Mouse (Mus musculus): Measurements from ENCODE around the gene Kcnma1.

The Kcnma1 gene

GRCm38 (mm10) chr14:23300443-23300842 is 713.8 kb downstream of the Kcnma1 start:
- DNase-seq (ENCODE audit: low spot score in 2 of 2), result no peak

- DNase-seq (ENCODE audit: low spot score in 2 of 2), result no peak
These were observed 723.7 kb downstream of the Kcnma1 start for GRCm38 (mm10) chr14:23290634-23291033.

- DNase-seq (ENCODE audit: low spot score in 2 of 2), result no peak
These were observed 747.6 kb downstream of the Kcnma1 start for GRCm38 (mm10) chr14:23266554-23267309.

- no peak for DNase-seq (ENCODE audit: low spot score in 2 of 2)
These were observed 761.1 kb downstream of the Kcnma1 start for GRCm38 (mm10) chr14:23253154-23253553.

GRCm38 (mm10) chr14:23244446-23244845 is 769.8 kb downstream of the Kcnma1 start:
- no peak for DNase-seq (ENCODE audit: low spot score in 2 of 2)

GRCm38 (mm10) chr14:23243857-23244256 is 770.4 kb downstream of the Kcnma1 start:
- peak; percentile 33 to 49 for DNase-seq (ENCODE audit: low spot score in 2 of 2)

Measured in heart, adult 9 months (tissue).